Mouse (Mus musculus): ENCODE results near the gene Map3k3. TPM values are rescaled to one million over a fixed set of nuclear protein-coding genes. Genes with fewer than 3 reads are reported as not detected.
"Not testable (repeated sequence)": the region's sequence is repeated elsewhere in the genome, so short reads cannot be mapped to it uniquely, and the experiment has no call there.

Gene Map3k3
- polyA plus RNA-seq, 1 experiment from 2014 or later, result 19.2 TPM

GRCm38 (mm10) chr11:106098223-106098622 lies 13.8 kb downstream of the Map3k3 start:
- 74% methylated on average over 1 of the region's 1 CpGs for WGBS
- no peak overlapping the region for H3K4me2 ChIP-seq
- H3K27ac ChIP-seq, result peak overlapping the region; percentile 48
- no peaks in the 10 kb centered on the region for H3K27me3 ChIP-seq
- H3K4me1 ChIP-seq (replicated peaks), result no peaks in the 10 kb centered on the region
- ATAC-seq (replicated peaks; ENCODE audit: insufficient number of reproducible peaks, insufficient read depth, low FRiP score, low read depth), result peak; percentile 47; the same call in 1 of the 2 replicates
- no peaks in the 10 kb centered on the region for H3K9me3 ChIP-seq (replicated peaks)
- H3K36me3 ChIP-seq, result peaks cover 6% of the 10 kb centered on the region; the same call in 1 of the 2 replicates
- H3K9ac ChIP-seq, result no peak overlapping the region
- H3K4me3 ChIP-seq, result no peak overlapping the region

GRCm38 (mm10) chr11:106102866-106103265 lies 18.5 kb downstream of the Map3k3 start:
- WGBS, result 88% methylated on average over 3 of the region's 3 CpGs
- no peak overlapping the region for H3K27ac ChIP-seq
- H3K9ac ChIP-seq, result no peak overlapping the region
- ATAC-seq (replicated peaks; ENCODE audit: insufficient number of reproducible peaks, insufficient read depth, low FRiP score, low read depth), result no peak
- H3K9me3 ChIP-seq (replicated peaks), result no peaks in the 10 kb centered on the region
- H3K36me3 ChIP-seq, result peaks cover 6% of the 10 kb centered on the region; the same call in 1 of the 2 replicates
- H3K4me3 ChIP-seq, result no peak overlapping the region
- no peak overlapping the region for H3K4me2 ChIP-seq
- H3K27me3 ChIP-seq, result no peaks in the 10 kb centered on the region
- H3K4me1 ChIP-seq (replicated peaks), result no peaks in the 10 kb centered on the region

- ATAC-seq (replicated peaks; ENCODE audit: insufficient number of reproducible peaks, insufficient read depth, low FRiP score, low read depth), result no peak
- Histone ChIP-seq H3K4me2 (no peak overlapping the region), H3K9ac (no peak overlapping the region), H3K4me1 (replicated peaks) (no peaks in the 10 kb centered on the region), H3K9me3 (replicated peaks) (no peaks in the 10 kb centered on the region), H3K27ac (no peak overlapping the region), H3K27me3 (no peaks in the 10 kb centered on the region), H3K36me3 (peaks cover 6% of the 10 kb centered on the region; the same call in 1 of the 2 replicates), H3K4me3 (no peak overlapping the region)
- WGBS, result 77% methylated on average over 8 of the region's 8 CpGs
Measured at GRCm38 (mm10) chr11:106106047-106106587, 21.7 kb downstream of the Map3k3 start.

GRCm38 (mm10) chr11:106111688-106112087 lies 27.3 kb downstream of the Map3k3 start:
- no peaks in the 10 kb centered on the region for H3K27me3 ChIP-seq
- H3K27ac ChIP-seq, result no peak overlapping the region
- H3K36me3 ChIP-seq, result peaks cover 33% of the 10 kb centered on the region
- no peak for ATAC-seq (replicated peaks; ENCODE audit: insufficient number of reproducible peaks, insufficient read depth, low FRiP score, low read depth)
- no peaks in the 10 kb centered on the region for H3K4me1 ChIP-seq (replicated peaks)
- no peak overlapping the region for H3K9ac ChIP-seq
- H3K9me3 ChIP-seq (replicated peaks), result no peaks in the 10 kb centered on the region
- no peak overlapping the region for H3K4me3 ChIP-seq
- no peak overlapping the region for H3K4me2 ChIP-seq

- Histone ChIP-seq H3K4me3 (no peak overlapping the region), H3K9ac (no peak overlapping the region), H3K27me3 (no peaks in the 10 kb centered on the region), H3K4me2 (no peak overlapping the region), H3K4me1 (replicated peaks) (peaks cover 3% of the 10 kb centered on the region; the same call in 1 of the 2 replicates), H3K27ac (peak overlapping the region; percentile 53), H3K36me3 (peaks cover 34% of the 10 kb centered on the region), H3K9me3 (replicated peaks) (no peaks in the 10 kb centered on the region)
- WGBS, result 93% methylated on average over 5 of the region's 5 CpGs
- ATAC-seq (replicated peaks; ENCODE audit: insufficient number of reproducible peaks, insufficient read depth, low FRiP score, low read depth), result no peak
Measured at GRCm38 (mm10) chr11:106122221-106122620, 37.8 kb downstream of the Map3k3 start.

GRCm38 (mm10) chr11:106122736-106123135 lies 38.3 kb downstream of the Map3k3 start:
- Histone ChIP-seq H3K4me2 (no peak overlapping the region), H3K27me3 (no peaks in the 10 kb centered on the region), H3K9ac (no peak overlapping the region), H3K27ac (peak overlapping the region; percentile 53), H3K4me3 (no peak overlapping the region), H3K9me3 (replicated peaks) (no peaks in the 10 kb centered on the region), H3K36me3 (peaks cover 29% of the 10 kb centered on the region), H3K4me1 (replicated peaks) (peaks cover 3% of the 10 kb centered on the region; the same call in 1 of the 2 replicates)
- 59% methylated on average over 3 of the region's 3 CpGs for WGBS
- ATAC-seq (replicated peaks; ENCODE audit: insufficient number of reproducible peaks, insufficient read depth, low FRiP score, low read depth), result no peak

GRCm38 (mm10) chr11:106124784-106125183 lies 40.4 kb downstream of the Map3k3 start:
- no peak for ATAC-seq (replicated peaks; ENCODE audit: insufficient number of reproducible peaks, insufficient read depth, low FRiP score, low read depth)
- H3K27ac ChIP-seq, result no peak overlapping the region
- H3K4me3 ChIP-seq, result no peak overlapping the region
- H3K36me3 ChIP-seq, result peaks cover 32% of the 10 kb centered on the region
- 73% methylated on average over 4 of the region's 4 CpGs for WGBS
- H3K9ac ChIP-seq, result no peak overlapping the region
- H3K9me3 ChIP-seq (replicated peaks), result no peaks in the 10 kb centered on the region
- H3K27me3 ChIP-seq, result no peaks in the 10 kb centered on the region
- no peak overlapping the region for H3K4me2 ChIP-seq
- H3K4me1 ChIP-seq (replicated peaks), result peaks cover 3% of the 10 kb centered on the region; the same call in 1 of the 2 replicates

GRCm38 (mm10) chr11:106125827-106126226 lies 41.4 kb downstream of the Map3k3 start:
- Histone ChIP-seq H3K4me2 (no peak overlapping the region), H3K9ac (no peak overlapping the region), H3K9me3 (replicated peaks) (no peaks in the 10 kb centered on the region), H3K27ac (no peak overlapping the region), H3K4me3 (no peak overlapping the region), H3K4me1 (replicated peaks) (peaks cover 3% of the 10 kb centered on the region; the same call in 1 of the 2 replicates), H3K27me3 (no peaks in the 10 kb centered on the region), H3K36me3 (peaks cover 28% of the 10 kb centered on the region)
- ATAC-seq (replicated peaks; ENCODE audit: insufficient number of reproducible peaks, insufficient read depth, low FRiP score, low read depth), result no peak
- 63% methylated on average over 1 of the region's 1 CpGs for WGBS

GRCm38 (mm10) chr11:106126727-106127373 lies 42.4 kb downstream of the Map3k3 start:
- not testable (repeated sequence) for H3K4me3 ChIP-seq; H3K4me2 ChIP-seq; H3K27ac ChIP-seq; ATAC-seq (replicated peaks; ENCODE audit: insufficient number of reproducible peaks, insufficient read depth, low FRiP score, low read depth); H3K27me3 ChIP-seq; H3K4me1 ChIP-seq (replicated peaks); H3K9me3 ChIP-seq (replicated peaks); H3K9ac ChIP-seq
- peaks cover 25% of the 10 kb centered on the region for H3K36me3 ChIP-seq
- 89% methylated on average over 6 of the region's 6 CpGs for WGBS

- Histone ChIP-seq H3K9ac (no peak overlapping the region), H3K36me3 (peaks cover 15% of the 10 kb centered on the region), H3K9me3 (replicated peaks) (no peaks in the 10 kb centered on the region), H3K4me3 (no peak overlapping the region), H3K4me1 (replicated peaks) (peaks cover 9% of the 10 kb centered on the region), H3K27me3 (no peaks in the 10 kb centered on the region), H3K4me2 (no peak overlapping the region), H3K27ac (no peak overlapping the region)
- ATAC-seq (replicated peaks; ENCODE audit: insufficient number of reproducible peaks, insufficient read depth, low FRiP score, low read depth), result no peak
- 59% methylated on average over 1 of the region's 1 CpGs for WGBS
Measured at GRCm38 (mm10) chr11:106129477-106129876, 45.1 kb downstream of the Map3k3 start.

GRCm38 (mm10) chr11:106132516-106132915 lies 48.1 kb downstream of the Map3k3 start:
- Histone ChIP-seq H3K27me3 (no peaks in the 10 kb centered on the region), H3K4me2 (no peak overlapping the region), H3K9ac (no peak overlapping the region), H3K4me3 (no peak overlapping the region), H3K36me3 (peaks cover 10% of the 10 kb centered on the region), H3K4me1 (replicated peaks) (peaks cover 19% of the 10 kb centered on the region), H3K27ac (no peak overlapping the region), H3K9me3 (replicated peaks) (no peaks in the 10 kb centered on the region)
- WGBS, result 87% methylated on average over 5 of the region's 5 CpGs
- ATAC-seq (replicated peaks; ENCODE audit: insufficient number of reproducible peaks, insufficient read depth, low FRiP score, low read depth), result no peak

Data from heart, embryonic 15.5 days (tissue).